Mouse (Mus musculus) heart, postnatal 0 days (tissue): Measurements from ENCODE around the gene Ubr2.

ENCODE experiments used
- CTCF ChIP-seq: IDR thresholded peaks from 2 replicates; pipeline ENCODE4 v1.5.1; 2016; ENCODE audit warnings: antibody characterized with exemption, control low read depth, low read depth
- EP300 ChIP-seq: IDR thresholded peaks from 2 replicates; pipeline ENCODE4 v1.6.1; 2016; ENCODE audit warnings: antibody characterized with exemption, low read depth

GRCm38 (mm10) chr17:46890116-46890815, 120.1 kb downstream of the Ubr2 start, which contains the start of gene Tbcc:
- TF ChIP-seq CTCF (no peak), EP300 (no peak)
